Mouse (Mus musculus) left cerebral cortex, adult 18-20 months (tissue): ENCODE results near the gene 2310030G06Rik. TPM values are rescaled to one million over a fixed set of nuclear protein-coding genes. Genes with fewer than 3 reads are reported as not detected.
A peak's percentile ranks its signal among the peaks of the same experiment; 100 is the strongest.

Experiments used
- DNase-seq, 2 experiments: peaks; one replicate each; pipeline ENCODE4 v3.0.0; 2021 to 2022; ENCODE audit warnings: low spot score in 2 of 2, mixed read lengths in 1 of 2
- total RNA-seq, 2 experiments: library from RNA; stranded (reverse); gene quantifications; 2 replicates each; pipeline ENCODE4 v1.2.3; 2021

2310030G06Rik gene
- total RNA-seq, 2 experiments from 2014 or later, result 2.7 to 3.1 TPM

GRCm38 (mm10) chr9:50709108-50709507, 37.2 kb downstream of the 2310030G06Rik start:
- DNase-seq, result peak in 1 of 2 experiments; percentile 40

- no peak for DNase-seq
Observed at GRCm38 (mm10) chr9:50704907-50705306, 41.4 kb downstream of the 2310030G06Rik start.

GRCm38 (mm10) chr9:50700921-50701691, 45.2 kb downstream of the 2310030G06Rik start:
- peak in 1 of 2 experiments; percentile 21 for DNase-seq

- peak; percentile 41 to 66 for DNase-seq
Observed at GRCm38 (mm10) chr9:50698418-50699409, 47.6 kb downstream of the 2310030G06Rik start.

DNA sequence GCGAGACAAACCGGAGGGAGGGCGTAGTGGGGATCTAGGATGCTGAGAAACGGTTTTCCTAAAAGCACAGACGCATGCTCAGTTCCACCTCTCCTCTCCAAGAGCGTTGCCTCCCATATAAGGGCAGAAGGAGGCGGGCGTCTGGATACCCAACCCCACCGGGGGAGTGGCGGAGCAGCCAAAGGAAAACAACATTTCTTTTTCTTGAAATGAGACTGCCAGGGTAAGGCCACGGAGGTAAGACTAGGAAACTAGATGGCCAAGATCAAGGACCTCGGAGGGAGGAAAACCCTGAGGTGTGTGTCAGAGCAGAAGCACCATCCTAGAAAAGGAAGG, 48.7 kb downstream of the 2310030G06Rik start:
- DNase-seq, result peak; percentile 80 to 86

DNA sequence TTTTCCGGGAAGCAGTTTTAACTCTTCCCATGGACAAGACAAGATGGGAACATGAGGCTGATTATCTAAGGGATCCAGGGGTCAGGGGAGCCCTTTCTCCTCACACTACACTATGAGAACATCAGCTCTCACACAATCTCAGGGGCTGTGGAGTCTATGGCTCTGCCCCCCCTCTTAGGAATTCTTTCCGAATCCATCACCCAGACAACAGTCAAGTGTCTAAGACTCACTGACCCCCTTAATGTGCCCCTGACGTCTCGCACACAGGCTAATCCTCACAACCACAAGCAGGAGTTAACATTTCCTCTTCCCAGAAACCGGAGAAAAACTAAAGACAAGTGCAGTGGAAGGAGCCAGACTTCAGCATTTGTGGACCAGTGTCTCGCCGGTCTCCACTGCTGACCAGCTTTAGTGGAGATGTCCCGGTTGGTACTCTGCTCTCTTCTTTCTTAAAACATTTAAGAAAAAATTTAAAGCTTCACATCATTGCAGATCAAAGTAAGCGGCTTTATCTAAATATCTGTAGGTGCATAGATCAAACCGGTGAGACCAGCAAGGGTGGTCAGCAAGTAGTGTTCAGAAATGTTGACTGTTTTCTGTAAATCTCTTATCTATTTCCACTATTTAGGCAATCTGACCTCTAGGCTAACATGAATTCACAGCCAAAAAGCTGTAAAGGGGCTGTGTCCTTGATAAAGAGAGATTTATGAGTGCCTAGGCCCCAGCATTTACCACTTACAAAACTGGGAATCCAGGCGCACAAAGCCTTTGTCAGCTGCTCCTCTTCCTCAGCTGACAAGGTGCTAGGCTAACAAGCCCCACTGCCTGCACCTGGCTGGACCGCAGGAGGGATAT, 49.3 kb downstream of the 2310030G06Rik start:
- no peak for DNase-seq

GRCm38 (mm10) chr9:50695153-50695552, 51.2 kb downstream of the 2310030G06Rik start:
- DNase-seq, result no peak

GRCm38 (mm10) chr9:50693631-50694030, 52.7 kb downstream of the 2310030G06Rik start:
- peak; percentile 45 to 55 for DNase-seq

DNA sequence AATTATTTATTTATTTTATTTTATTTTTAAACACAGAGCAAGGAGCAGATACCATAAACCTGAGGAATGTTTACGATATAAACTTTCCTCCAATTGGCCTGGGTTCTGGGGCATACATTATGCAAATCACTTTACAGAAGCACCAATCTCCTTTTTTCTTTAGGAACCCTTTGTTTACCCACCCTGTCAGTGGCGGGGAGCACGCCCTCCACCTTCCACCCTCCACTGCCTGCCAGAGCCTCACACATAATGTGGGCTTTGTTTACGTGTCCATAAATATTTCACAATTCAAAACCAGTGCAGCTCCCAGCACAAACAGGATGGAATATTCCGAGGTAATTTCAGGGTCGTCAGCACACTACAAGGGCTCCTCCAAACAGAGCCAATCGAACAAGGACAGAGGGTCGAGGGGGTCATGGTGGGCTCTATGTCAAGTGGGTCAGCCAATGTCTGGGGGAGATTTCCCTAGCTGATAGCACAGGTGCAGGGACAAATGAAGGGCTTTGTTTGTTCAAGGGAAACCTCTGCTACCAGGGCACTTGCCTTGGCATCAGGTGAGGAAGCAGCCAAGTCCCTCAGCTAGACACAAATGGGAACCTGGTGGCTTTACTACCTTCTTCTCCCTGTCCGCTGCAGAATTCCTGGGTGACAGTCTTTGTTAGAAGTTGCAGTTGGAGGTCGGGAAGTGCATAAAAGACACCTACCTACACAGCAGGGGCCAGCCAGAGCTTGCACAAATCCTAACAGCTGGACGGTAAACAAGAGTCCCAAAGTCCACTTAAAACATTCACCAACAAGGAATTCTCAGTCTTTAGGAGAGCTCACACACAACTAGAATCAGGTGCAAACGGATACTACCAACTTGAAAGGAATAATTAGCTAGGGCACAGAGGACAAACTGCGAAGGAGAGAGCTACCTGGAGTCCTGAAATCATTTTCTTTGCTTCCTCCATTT, 53.4 kb downstream of the 2310030G06Rik start:
- DNase-seq, result no peak

Other genes starting within 250 kb of the 2310030G06Rik start
- gene Pts, start 217.8 kb downstream of the 2310030G06Rik start, total RNA-seq, result 10 to 100 TPM; 24.9 to 27.4 TPM
- 10 to 100 TPM; 23.2 to 23.6 TPM for gene Il18, start 191.7 kb downstream of the 2310030G06Rik start, total RNA-seq
- gene Bco2, start 191.4 kb downstream of the 2310030G06Rik start, total RNA-seq, result 1 to 10 TPM; 3.0 to 3.7 TPM
- gene Tex12, start 185.2 kb downstream of the 2310030G06Rik start, total RNA-seq, result not detected
- gene Sdhd, start 142.7 kb downstream of the 2310030G06Rik start, total RNA-seq, result 100 to 1,000 TPM; 104 to 118 TPM
- gene Timm8b, start 142.6 kb downstream of the 2310030G06Rik start, total RNA-seq, result 100 to 1,000 TPM; 210 to 212 TPM
- 1 to 10 TPM; 2.6 to 4.1 TPM for gene Pih1d2, start 129.2 kb downstream of the 2310030G06Rik start, total RNA-seq
- 10 to 100 TPM; 16.5 to 21.5 TPM for gene Nkapd1, start 129.1 kb downstream of the 2310030G06Rik start, total RNA-seq
- gene Dlat, start 86.8 kb downstream of the 2310030G06Rik start, total RNA-seq, result 100 to 1,000 TPM; 107 to 121 TPM
- gene Dixdc1, start 7.0 kb downstream of the 2310030G06Rik start, total RNA-seq, result 10 to 100 TPM; 67.9 to 79.3 TPM
- gene Cryab, start 4.8 kb upstream of the 2310030G06Rik start, total RNA-seq, result 100 to 1,000 TPM; 122 to 161 TPM
- 1 to 10 TPM; 2.4 to 2.6 TPM for gene Hspb2, start 5.8 kb upstream of the 2310030G06Rik start, total RNA-seq
- gene Fdxacb1, start 21.7 kb upstream of the 2310030G06Rik start, total RNA-seq, result 1 to 10 TPM; 5.4 to 6.2 TPM
- 10 to 100 TPM; 24.5 to 32.6 TPM for gene Alg9, start 28.5 kb upstream of the 2310030G06Rik start, total RNA-seq
- 10 to 100 TPM; 33.6 to 37.6 TPM for gene 1110032A03Rik, start 29.0 kb upstream of the 2310030G06Rik start, total RNA-seq
- gene Ppp2r1b, start 98.8 kb upstream of the 2310030G06Rik start, total RNA-seq, result 10 to 100 TPM; 19.8 to 27.7 TPM